Mouse (Mus musculus): Measurements from ENCODE around the gene Dnajc25. TPM values are rescaled to one million over a fixed set of nuclear protein-coding genes. Genes with fewer than 3 reads are reported as not detected.

Gene Dnajc25
- 4.4 and 5.9 TPM in 2 replicates for polyA plus RNA-seq (2012; rRNA removed; ENCODE audit: low replicate concordance)

DNA sequence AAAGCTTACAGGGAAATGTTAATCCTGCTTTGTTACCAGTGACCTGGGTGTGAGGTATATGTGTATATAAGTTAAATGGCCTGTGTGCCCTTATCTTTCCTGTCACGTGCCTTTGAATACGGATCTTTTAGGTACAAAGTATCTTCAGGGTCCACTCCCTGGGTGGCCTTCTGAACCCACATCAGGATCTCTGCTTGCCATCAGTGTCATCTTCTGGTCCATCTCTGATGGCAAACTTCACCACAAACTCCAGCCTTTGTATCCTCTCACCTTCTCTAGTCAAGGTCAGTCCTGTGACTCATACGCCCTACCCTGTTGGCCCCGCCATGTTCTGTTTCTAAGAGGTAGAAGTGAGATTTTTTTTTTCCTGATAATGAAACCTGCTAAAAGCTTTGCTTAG, at the start of gene Dnajc25:
TSS of gene Dnajc25 (plus strand) at position 301 of the 400 bp plus-strand sequence.

DNA sequence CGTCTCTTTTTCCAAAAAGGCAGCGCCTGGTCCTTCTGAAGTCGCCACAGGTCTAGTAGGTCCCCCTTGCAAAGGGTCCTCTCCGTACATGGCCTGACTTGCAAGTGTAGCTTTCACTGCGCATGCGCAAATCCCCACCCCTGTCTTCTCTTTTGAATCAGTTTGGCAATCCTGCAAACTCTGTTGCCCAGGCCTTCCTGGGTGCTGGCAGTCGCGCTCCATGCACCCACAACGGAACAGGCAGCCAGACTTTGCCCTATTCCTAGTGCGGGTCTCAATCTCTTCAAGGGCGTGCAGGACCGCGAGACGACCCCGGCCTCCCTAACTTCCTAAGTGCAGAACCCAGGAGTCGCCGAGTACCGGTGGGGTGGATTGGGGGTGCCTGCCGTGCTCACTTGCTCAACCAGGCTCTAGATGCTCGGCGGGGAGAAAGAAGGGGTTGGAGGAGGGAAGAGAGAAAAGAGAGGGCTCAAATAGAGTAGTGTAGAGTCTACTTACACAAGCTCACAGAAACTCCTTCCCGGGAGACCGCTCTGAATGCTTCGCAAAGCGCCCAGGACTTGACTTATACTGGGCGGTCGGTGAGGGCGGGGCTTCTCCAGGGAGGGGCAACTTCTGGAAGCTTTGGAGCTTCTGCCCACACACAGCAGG, 8.2 kb upstream of the Dnajc25 start, which contains the start of gene Ptgr1:
TSS of gene Ptgr1 (minus strand) at position 580 of the 651 bp plus-strand sequence.

DNA sequence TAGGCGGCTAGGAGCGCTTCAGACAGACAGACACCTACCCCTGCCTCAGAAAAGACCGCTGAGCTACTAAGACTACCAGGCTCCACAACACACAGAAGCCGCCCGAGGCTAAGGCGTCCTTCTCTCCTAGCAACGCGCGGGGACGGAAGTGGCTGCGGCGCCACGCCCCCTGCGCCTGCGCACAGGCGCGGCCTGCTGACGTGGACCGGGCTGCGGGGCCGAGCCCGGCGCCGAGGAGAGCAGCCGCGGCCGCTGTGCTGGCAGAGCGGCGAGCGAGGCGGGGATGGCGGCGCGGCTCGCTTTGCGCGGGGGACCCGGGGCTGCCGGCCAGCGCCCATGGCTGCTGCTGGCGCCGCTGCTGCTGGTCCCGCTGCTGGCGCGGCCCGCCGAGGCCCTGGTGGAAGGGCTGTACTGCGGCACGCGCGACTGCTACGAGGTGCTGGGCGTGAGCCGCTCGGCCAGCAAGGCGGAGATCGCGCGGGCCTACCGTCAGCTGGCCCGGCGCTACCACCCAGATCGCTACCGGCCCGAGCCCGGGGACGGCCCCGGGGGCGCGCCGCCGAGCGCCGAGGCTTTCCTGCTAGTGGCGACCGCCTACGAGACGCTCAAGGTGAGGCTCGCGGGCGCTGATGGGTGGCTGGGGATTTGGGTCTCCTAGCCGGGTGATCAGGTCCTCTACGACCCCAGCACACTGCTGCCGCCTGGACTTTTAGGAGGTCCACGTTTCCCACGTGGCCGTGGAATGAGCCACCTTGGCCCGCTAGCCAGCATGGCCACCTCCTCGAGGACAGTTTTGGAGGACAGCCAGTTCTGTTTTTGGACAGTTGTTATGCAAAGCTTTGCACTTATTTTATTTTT, 8.3 kb downstream of the Dnajc25 start, which contains the start of gene Gm20503:
TSS of gene Gm20503 (plus strand) at position 263 of the 858 bp plus-strand sequence.

DNA sequence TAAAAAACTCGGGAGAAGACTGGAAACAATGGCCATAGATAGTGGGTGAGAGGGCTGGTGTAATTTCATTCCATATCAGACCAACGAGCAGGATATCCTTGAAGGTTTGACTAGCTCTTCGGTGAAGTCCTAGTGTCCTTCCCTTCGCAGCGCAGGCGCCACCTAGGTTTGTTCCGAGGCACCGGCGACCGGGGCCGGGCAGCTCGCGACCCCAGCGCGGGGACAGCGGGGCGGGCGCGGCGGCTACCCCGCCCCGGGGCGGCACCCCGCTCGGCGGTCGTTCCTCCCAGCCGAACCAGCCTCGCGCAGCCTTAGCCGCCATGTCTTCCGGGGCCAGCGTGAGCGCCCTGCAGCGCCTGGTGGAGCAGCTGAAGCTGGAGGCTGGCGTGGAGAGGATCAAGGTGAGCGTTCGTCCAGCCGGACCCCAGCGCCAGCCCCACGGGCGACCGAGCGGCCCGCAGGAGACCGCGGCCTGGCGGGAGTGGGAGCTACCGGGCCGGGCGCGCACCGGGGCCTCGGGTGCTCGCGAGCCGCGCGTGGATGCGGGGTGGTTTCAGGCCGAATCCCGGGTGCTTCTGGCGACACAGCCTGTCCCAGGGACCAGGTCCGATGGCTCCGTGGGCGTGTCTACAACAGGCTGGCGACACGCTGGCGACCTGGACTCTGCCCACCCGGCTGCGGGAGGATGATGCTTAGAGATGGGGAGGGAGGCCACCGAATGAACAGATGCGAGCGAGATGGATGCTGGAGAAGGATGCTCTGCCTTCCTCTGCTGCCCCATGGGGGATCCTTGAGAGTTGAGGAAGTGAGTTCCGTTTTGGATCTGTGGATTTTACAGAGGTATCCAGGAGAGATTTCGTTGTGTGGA, 40.3 kb downstream of the Dnajc25 start, which contains the start of gene Gng10:
TSS of gene Gng10 (plus strand) at position 171 of the 868 bp plus-strand sequence.

Other genes starting within 250 kb of the Dnajc25 start
- 0.03 TPM in 1 of 2 replicates, not detected in the other for gene Olfr267, start 207.3 kb upstream of the Dnajc25 start, polyA plus RNA-seq (2012; rRNA removed; ENCODE audit: low replicate concordance)
- 13.4 and 23.2 TPM in 2 replicates for gene Ecpas, start 82.3 kb upstream of the Dnajc25 start, polyA plus RNA-seq (2012; rRNA removed; ENCODE audit: low replicate concordance)
- gene Zkscan16, start 51.4 kb upstream of the Dnajc25 start, polyA plus RNA-seq (2012; rRNA removed; ENCODE audit: low replicate concordance) = 0.21 TPM in 1 of 2 replicates, not detected in the other
- gene Ptgr1, start 7.9 kb upstream of the Dnajc25 start, polyA plus RNA-seq (2012; rRNA removed; ENCODE audit: low replicate concordance) = 4.9 and 5.4 TPM in 2 replicates
- gene Gm20503, start 8.1 kb downstream of the Dnajc25 start, polyA plus RNA-seq (2012; rRNA removed; ENCODE audit: low replicate concordance) = not detected in 2 replicates
- 26.3 and 34.5 TPM in 2 replicates for gene Gng10, start 40.0 kb downstream of the Dnajc25 start, polyA plus RNA-seq (2012; rRNA removed; ENCODE audit: low replicate concordance)
- gene AI481877, start 143.9 kb downstream of the Dnajc25 start, polyA plus RNA-seq (2012; rRNA removed; ENCODE audit: low replicate concordance) = not detected in 2 replicates
- 14.4 and 22.5 TPM in 2 replicates for gene Ugcg, start 194.2 kb downstream of the Dnajc25 start, polyA plus RNA-seq (2012; rRNA removed; ENCODE audit: low replicate concordance)

Data from subcutaneous adipose tissue, adult 2 months (tissue).